Mouse (Mus musculus): ENCODE measurements around the gene Zkscan14.

DNA sequence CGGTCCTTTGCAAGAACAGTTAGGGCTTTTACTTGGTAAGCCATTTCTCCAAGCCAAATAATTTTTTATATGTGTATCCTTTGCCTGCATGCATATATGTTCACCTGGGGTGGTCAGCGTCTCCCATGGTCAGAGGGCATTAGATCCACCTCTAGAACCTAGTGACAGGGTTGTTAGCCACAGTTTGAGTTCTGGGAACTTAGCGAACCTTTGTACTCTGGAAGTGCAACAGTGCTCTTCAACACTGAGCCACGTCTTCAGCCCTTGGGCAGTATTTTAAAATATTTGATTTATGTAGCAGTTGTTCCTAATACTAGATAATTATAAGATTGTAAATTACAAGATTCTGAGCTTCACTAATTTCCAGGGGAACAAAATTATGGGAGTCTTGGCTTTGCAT is 29.0 kb upstream of the Zkscan14 start:
- no peak for TF ChIP-seq CTCF (IDR thresholded peaks at IDR 0.05; ENCODE audit: control insufficient read depth, insufficient read depth, insufficient read length)
- TF ChIP-seq MAX (IDR thresholded peaks at IDR 0.05), result no peak
- no peak for TF ChIP-seq CEBPB (IDR thresholded peaks at IDR 0.05; ENCODE audit: low read depth)
- TF ChIP-seq MYOG (IDR thresholded peaks at IDR 0.05; ENCODE audit: control insufficient read depth, extremely low read depth, insufficient read length), result no peak
- no peak for TF ChIP-seq USF1 (IDR thresholded peaks at IDR 0.05; ENCODE audit: low read depth)
- no peak for TF ChIP-seq FOSL1 (IDR thresholded peaks at IDR 0.05; ENCODE audit: insufficient read depth, low read length, poor library complexity, severe bottlenecking)

Data from C2C12 (cell line).